Mouse (Mus musculus) left cerebral cortex, postnatal 25 days (tissue): ENCODE data around the gene Retnla. TPM values are rescaled to one million over a fixed set of nuclear protein-coding genes. Genes with fewer than 3 reads are reported as not detected.

ENCODE experiments used
- DNase-seq, 2 experiments: peaks; one replicate each; pipeline ENCODE4 v3.0.0; 2022; ENCODE audit warnings: low spot score in 2 of 2, mixed read lengths in 1 of 2
- intact Hi-C: fragments of 180-260 bp; cut with DNase I; formaldehyde crosslinking; loops from one replicate; pipeline ENCODE4 v1.15.1; 2025
- total RNA-seq, 2 experiments: library from RNA; stranded (reverse); gene quantifications; 2 replicates each; pipeline ENCODE4 v1.2.3; 2021

Retnla gene
- total RNA-seq, 2 experiments from 2014 or later, result not detected

DNA sequence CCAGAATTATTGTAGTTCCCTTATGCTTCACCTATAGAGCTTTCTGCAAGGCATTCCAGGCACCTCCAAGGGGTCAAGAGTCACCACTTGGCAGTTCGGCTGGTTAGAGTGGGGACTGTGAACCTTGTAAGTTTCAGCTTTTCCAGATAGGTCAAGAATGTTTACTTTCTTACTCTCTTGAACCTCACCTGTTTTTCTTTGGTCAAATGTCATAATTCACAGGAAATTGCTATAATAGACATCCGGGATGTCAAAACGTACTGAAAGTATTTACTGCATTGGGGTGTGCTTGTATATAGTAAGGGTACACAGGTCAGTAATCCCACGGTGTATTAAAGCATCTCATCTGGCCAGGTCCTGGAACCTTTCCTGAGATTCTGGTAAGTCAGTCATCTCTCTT is 30.0 kb downstream of the Retnla start, which contains the start of gene Retnlg:
Retnlg (plus strand) TSS at position 301 of the 400 bp plus-strand sequence.
- DNase-seq, result no peak
- intact Hi-C loops, result no loop called here

GRCm38 (mm10) chr16:48890733-48891132 is 48.4 kb downstream of the Retnla start:
- intact Hi-C loops, result no loop called here

More at GRCm38 (mm10) chr16:48890733-48891132, 48.4 kb downstream of the Retnla start:
- no peak for DNase-seq

Other genes with a start within 250 kb of the Retnla start
- under 1 TPM in 1 of 2 experiments, not detected in 1; 0.18 TPM for gene Trat1, start 70.5 kb upstream of the Retnla start, total RNA-seq
- gene Retnlb, start 25.7 kb upstream of the Retnla start, total RNA-seq, result not detected
- not detected for gene Retnlg, start 30.1 kb downstream of the Retnla start, total RNA-seq
- gene Dzip3, start 151.6 kb downstream of the Retnla start, total RNA-seq, result 10 to 100 TPM; 79.8 to 82.3 TPM
- gene Cip2a, start 151.6 kb downstream of the Retnla start, total RNA-seq, result 1 to 10 TPM; 2.2 to 2.8 TPM
- under 1 TPM; 0.53 to 0.64 TPM for gene Myh15, start 214.9 kb downstream of the Retnla start, total RNA-seq